Mouse (Mus musculus) adrenal gland, adult (tissue): Measurements from ENCODE around the gene Ppp2r3d.
"Not testable (repeated sequence)": the region's sequence is repeated elsewhere in the genome, so short reads cannot be mapped to it uniquely, and the experiment has no call there.

Experiments
- DNase-seq, 2 experiments: peaks; one replicate each; pipeline ENCODE4 v3.0.0; 2022 to 2023; ENCODE audit warnings: low spot score in 1 of 2; ENCODE audit not compliant: inconsistent age in 2 of 2

Gene Ppp2r3d

DNA sequence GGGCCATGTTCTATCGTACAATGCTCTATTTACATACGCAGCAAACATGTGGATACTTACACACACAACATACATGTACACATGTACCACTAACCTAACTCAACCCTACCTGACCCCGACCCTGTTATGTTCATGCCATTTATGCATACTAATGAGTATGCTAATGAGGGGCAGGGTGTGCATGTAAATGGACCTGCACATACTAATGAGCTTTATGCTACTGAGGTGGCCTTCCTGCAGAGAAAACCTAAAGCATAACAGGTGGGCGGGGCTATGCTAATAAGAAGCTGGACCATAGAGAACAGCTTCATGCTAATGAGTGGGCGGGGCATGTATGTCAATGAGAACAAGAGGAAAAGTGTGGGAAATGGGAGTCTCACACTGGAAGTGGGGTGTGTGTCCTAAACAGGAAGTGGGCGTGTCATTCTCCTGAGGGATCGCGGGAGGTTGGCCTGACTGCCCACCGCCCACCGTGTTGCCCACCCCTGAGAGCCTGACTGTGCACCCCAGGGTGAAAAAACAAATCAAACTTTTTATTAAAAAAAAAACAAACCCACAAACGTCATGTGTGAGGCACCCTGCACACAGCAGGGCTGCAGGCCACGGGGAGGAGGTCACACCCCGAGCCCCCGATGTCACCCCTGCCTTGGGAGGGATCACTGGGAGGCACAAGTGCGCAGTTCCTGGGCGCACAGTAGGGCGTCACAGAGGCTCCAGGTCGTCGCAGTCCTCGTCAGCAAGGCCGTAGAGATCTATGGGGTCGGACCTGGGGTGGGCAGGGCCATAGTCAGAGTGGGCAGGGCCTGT is at the start of gene Ppp2r3d:
Gene Ppp2r3d, minus strand, starts transcription at position 803 of the 807 bp plus-strand sequence.
- DNase-seq, result peak; percentile 23 to 27

- not testable (repeated sequence) for DNase-seq
Measured at GRCm38 (mm10) chr9:124493693-124494092, 17.0 kb upstream of the Ppp2r3d start, which contains the start of gene Gm21836. Gm21836 (minus strand) TSS chr9:124493793.

- DNase-seq, result not testable (repeated sequence)
Measured at GRCm38 (mm10) chr9:124480361-124480980, 3.8 kb upstream of the Ppp2r3d start.

GRCm38 (mm10) chr9:124478081-124478480 is 1.4 kb upstream of the Ppp2r3d start:
- DNase-seq, result no peak

- DNase-seq, result peak; percentile 7 to 31
Measured at GRCm38 (mm10) chr9:124475689-124476088, 1.0 kb downstream of the Ppp2r3d start.

DNA sequence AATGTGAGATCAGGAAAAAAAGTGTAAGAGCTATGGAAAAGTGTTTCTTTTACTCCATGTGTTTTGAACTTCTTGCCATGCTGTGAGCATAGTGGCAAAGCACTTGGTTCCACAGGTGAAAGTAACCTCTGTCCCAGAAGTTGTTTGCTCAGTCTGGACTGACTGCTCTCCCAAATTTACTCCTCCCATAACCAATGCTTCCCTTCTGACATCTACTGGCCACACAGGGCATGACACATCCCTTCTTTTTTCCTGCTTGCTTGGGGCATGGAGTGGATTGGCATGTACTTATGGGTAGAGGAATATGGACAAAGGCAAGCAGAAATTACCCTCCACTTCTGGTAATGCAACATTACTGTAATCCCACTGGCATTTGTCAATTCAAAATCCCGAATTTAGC is 20.1 kb downstream of the Ppp2r3d start:
- DNase-seq, result peak; percentile 18 to 64

DNA sequence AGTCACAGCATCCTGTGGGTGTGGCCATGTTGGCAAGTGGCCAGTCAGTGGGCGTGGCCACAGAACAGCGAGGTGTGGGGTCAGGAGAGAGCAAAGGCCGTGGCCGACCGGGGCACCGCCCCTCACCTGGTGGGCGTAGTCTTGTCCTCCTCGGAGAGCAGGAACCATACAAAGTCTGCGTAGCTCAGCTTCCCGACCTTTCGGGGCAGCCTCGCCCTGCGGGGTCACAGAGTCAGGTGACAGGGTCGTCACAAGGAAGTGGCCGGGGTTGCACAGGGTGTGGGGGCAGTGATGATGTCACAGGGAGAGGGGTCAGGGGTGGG is 34.2 kb downstream of the Ppp2r3d start:
- DNase-seq, result peak; percentile 39 to 44

GRCm38 (mm10) chr9:124441681-124442532 is 34.8 kb downstream of the Ppp2r3d start:
- peak; percentile 47 to 56 for DNase-seq

DNA sequence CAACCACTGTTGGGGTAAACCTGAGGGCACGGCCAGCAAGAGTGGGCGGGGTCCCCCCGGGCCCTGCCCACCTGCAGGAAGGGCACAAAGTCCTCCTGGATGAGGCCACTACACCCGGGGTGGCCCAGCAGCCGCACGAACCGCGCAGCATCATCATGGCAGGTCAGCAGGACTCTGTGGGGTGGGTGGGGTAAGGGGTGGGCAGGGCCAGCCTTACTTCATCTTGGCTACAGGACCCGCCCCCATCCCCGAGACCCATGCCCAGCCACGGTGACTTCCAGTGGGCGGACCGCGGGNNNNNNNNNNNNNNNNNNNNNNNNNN is 36.0 kb downstream of the Ppp2r3d start:
- DNase-seq, result no peak

GRCm38 (mm10) chr9:124439848-124440723 is 36.6 kb downstream of the Ppp2r3d start:
- peak; percentile 69 to 72 for DNase-seq

DNA sequence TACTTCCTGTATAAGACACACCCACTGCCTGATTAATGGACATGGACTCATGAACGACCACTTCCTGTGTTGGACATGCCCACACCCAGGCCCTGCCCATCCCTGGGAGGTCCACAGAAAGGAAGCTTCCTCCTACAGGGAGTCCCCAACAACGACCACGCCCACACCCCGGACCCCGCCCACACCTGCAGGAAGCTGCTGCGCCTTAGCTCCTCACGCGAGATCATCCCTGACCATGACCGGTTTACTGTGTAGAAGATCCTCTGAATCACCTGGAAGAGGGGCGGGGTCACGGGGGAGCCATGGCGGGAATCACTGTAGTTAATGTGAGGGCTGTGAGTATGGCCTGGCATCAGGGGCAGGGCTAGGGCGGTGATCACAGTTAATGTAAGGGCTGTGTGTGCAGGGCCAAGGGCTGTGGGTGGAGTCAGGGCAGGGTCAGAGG is 37.3 kb downstream of the Ppp2r3d start:
- peak; percentile 59 for DNase-seq

GRCm38 (mm10) chr9:124438686-124439346 is 37.9 kb downstream of the Ppp2r3d start:
- peak; percentile 35 to 51 for DNase-seq

- DNase-seq, result peak; percentile 95 to 99
Measured at GRCm38 (mm10) chr9:124425411-124425885, 51.2 kb downstream of the Ppp2r3d start.

DNA sequence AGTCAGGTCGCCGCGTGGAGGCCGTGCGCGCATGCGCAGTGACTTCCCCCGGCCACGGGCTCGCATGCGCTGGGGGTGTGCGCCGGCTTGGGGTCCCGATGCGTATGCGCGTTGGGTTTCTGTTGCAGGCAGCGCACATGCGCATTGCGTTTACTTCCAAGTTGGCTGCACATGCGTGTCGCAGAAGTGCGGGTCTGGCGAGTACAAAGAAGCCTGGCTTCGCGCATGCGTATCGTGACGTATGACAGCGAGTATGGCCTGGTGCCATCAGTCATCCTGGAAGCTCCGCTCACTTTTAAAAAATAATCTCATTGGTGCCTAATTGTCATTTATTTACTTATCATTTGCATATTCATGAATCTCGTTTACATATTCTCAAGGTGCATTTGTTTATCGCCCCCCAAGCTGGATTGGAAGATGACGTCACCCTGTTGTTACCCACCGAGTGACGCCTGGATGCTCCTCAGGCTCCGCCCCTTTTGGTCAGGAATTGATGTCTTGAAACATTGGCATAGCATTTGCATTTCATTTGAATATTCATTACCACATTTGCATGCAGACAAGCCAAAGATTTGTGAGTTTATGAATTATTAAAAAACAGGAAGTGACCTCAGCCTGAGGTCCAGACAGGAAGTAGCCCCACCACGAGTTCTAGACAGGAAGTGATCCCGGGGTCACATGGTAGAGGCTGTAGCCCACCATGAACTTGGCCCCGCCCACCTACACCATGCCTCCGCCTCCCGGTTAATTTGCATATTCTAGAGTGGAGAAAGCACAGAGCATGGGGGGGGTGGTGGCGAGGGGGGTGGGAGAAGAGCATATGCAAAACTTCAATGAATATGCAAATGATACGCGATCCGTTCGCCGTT is 51.9 kb downstream of the Ppp2r3d start:
- DNase-seq, result peak; percentile 99 to 100

DNA sequence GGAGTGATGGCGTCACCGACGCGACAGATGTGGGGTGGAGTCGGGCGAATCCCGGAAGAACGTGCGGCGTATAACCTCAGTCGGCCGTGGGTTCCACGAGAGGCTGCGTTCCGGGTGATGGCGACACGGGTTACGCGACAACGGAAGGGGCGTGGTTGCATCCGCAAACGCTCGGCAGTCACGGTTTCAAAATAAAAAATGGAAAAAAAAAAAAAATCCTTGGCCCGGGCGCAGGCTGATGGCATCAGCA is 52.5 kb downstream of the Ppp2r3d start:
- DNase-seq, result no peak

GRCm38 (mm10) chr9:124423552-124424291 is 53.0 kb downstream of the Ppp2r3d start:
- peak; percentile 99 for DNase-seq

- peak; percentile 97 to 98 for DNase-seq
Measured at GRCm38 (mm10) chr9:124422900-124423551, 53.7 kb downstream of the Ppp2r3d start.

GRCm38 (mm10) chr9:124422427-124422826 is 54.3 kb downstream of the Ppp2r3d start:
- DNase-seq, result peak; percentile 85 to 90
